Mouse (Mus musculus): ENCODE data around the gene Fam72a. TPM values are rescaled to one million over a fixed set of nuclear protein-coding genes. Genes with fewer than 3 reads are reported as not detected.

Fam72a gene
- 3.1 and 3.8 TPM in 2 replicates for polyA plus RNA-seq (2016; fragmentation: Nextera tagmentation; extraction: Ambion mirVana)

DNA sequence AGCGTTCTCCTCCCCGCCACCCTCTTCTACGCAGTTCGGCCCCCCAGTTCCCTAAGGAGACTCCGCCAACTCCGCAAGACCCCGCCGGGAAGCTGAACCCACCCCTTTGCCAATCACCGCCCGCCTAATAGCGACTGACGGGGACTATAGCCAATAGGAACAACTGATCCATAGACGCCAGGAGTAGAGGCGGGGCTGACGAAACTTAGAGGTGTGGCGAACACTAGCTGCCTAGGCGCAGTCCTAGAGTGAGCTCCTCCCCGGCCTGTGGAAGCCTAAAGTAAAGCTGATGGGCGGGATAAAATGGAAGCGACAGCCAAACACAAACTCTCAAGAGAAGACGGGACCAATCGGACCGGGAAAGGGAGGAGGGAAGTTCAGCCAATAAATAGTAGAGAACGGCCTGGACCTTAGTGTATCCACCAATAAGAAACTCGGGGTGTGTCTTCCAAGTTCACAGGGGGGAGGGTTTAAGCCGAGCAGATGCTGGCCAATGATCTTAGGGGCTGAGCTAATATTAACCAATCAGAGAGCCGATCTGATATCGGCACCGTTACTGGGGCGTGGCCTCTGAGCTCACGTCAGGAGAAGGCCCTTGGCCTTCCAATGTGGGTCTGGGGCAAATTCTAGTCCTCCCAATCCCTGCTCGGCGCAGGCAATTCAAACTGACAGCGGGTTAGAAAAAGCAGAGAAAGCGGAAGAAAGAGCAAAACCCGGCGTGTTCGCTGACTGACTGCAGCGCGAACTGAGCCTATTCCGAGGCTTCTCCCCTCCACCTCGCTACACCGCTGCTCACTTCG is at the start of gene Fam72a, which contains the start of gene Srgap2:
TSS of gene Fam72a (plus strand) at position 623 of the 800 bp plus-strand sequence.
TSS of gene Srgap2 (minus strand) at position 72 of the 800 bp plus-strand sequence.
- H3K9me3 ChIP-seq = no peaks in the 10 kb centered on the region
- peaks cover 47% of the 10 kb centered on the region for H3K4me1 ChIP-seq (replicated peaks)
- peak within 1 kb of the TSS; percentile 82 for H3K4me3 ChIP-seq (replicated peaks)
- under 1% methylated on average over 44 of the region's 44 CpGs for WGBS
- ATAC-seq (ENCODE audit: insufficient number of reproducible peaks, insufficient read depth, low FRiP score, low TSS enrichment, low read depth) = peak; percentile 98
- peak within 1 kb of the TSS; percentile 97 for H3K4me2 ChIP-seq
- peak within 1 kb of the TSS; percentile 84 for H3K9ac ChIP-seq (replicated peaks)
- H3K27me3 ChIP-seq = no peaks in the 10 kb centered on the region
- H3K27ac ChIP-seq = peak within 1 kb of the TSS; percentile 96
- no peaks in the 10 kb centered on the region for H3K36me3 ChIP-seq

DNA sequence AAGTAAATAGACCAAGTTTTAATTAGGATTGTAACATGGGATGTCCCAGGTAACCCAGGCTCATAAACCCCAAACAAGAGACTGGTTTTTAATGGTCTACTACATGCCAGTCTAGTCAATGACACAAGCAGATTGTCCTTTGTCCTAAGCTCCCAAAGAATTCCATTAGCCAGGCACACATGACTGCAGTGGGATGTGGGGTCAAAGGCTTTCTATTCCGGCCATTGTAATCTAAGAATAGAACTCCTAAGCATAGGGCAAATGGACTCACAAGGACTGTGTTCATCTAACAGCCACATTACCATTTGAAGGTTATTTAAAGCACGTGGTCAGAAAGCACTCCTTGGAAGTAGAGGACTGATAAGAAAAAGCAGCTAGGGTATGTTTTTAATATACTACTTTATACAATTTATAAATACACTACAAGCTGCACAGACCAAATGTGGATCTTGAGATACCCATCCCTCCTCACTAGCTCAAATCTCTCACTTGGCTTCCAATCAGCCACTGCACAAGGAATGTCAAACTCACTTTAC is 48.9 kb upstream of the Fam72a start:
- Histone ChIP-seq H3K4me2 (no peak overlapping the region), H3K27me3 (no peaks in the 10 kb centered on the region), H3K9me3 (peaks cover 4% of the 10 kb centered on the region; the same call in 1 of the 2 replicates), H3K36me3 (0 out of 2 replicates have a peak, but pooled peaks cover 3% of the 10 kb centered on the region), H3K27ac (no peak overlapping the region), H3K4me1 (replicated peaks) (no peaks in the 10 kb centered on the region), H3K4me3 (replicated peaks) (no peak overlapping the region), H3K9ac (replicated peaks) (no peak overlapping the region)
- WGBS = 83% methylated on average over 2 of the region's 2 CpGs
- no peak for ATAC-seq (ENCODE audit: insufficient number of reproducible peaks, insufficient read depth, low FRiP score, low TSS enrichment, low read depth)

DNA sequence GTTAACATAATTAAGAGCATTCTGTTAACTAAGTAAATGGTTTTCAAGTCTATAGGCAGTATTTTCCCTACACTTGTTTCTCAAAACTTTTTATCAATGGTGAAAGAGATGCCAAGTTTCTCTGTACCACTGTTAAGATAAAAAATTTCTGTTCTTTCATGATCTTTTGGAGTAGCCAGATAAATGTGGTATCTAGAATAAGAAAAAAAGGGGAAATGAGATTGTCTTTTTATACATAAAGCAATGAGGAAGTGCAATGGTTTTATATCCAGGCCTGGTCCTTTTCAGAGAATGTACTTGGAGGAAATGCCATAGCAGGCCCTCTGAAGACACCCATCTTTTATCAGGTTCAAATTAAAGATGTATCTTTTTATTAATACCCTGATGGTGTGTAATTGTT is 46.3 kb upstream of the Fam72a start:
- H3K4me3 ChIP-seq (replicated peaks) = no peak overlapping the region
- peaks cover 4% of the 10 kb centered on the region; the same call in 1 of the 2 replicates for H3K9me3 ChIP-seq
- 0 out of 2 replicates have a peak, but pooled peaks cover 3% of the 10 kb centered on the region for H3K36me3 ChIP-seq
- H3K27me3 ChIP-seq = no peaks in the 10 kb centered on the region
- H3K27ac ChIP-seq = no peak overlapping the region
- no peak for ATAC-seq (ENCODE audit: insufficient number of reproducible peaks, insufficient read depth, low FRiP score, low TSS enrichment, low read depth)
- no peaks in the 10 kb centered on the region for H3K4me1 ChIP-seq (replicated peaks)
- H3K4me2 ChIP-seq = no peak overlapping the region
- no peak overlapping the region for H3K9ac ChIP-seq (replicated peaks)

DNA sequence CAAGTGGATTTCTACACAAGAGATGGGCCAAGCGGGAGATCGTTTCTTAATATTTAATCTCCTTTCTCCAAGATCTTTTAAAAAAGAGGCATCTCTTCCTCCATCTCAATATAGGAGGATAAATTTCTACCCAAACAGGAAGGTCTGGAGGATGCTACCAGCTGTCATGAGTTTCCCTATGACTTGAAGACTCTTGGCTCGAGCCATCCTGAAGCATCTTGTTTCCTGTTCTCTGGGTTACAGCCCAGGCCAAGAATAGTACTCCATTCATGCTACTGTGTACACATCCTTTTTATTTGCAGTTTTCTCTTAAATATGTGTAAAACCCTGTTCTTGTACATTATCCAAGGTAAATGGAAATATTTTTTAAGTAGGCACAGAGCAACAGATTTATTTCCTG is 45.5 kb upstream of the Fam72a start:
- WGBS = 94% methylated on average over 3 of the region's 3 CpGs

DNA sequence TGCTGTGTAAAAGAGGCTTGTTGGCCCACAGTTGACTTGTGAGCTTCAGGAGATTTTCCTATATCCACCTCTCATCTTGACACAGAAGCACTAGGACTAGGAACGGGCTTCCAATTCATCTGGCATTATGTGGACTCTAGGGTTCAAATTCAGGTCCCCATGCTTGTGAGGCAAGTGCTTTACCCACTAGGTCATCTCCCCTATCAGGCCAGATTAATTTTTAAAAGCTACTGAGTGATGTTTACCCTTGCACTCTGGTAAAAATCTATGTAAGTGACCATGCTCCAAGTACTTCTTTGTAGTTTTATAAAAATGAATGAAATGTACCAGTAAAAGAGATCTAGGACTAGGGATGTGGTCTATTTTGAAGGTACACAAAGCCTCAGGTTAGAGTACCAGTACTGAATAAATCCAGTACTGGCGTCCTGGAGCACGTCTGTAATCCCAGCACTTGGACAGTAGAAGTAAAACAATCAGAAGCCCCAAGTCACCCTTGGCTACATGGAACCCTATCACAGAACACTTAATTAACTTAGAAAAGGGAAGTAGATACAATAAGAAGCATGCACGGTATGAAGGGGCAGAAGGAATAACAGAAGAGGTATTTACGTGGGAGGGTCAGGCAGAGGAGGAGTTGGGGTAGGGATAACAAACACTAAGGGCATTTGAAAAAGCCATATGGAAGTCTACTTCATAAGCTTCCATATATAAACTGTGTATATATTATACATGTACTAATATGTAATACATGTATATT is 41.4 kb upstream of the Fam72a start:
- H3K27me3 ChIP-seq = no peaks in the 10 kb centered on the region
- 0 out of 2 replicates have a peak, but pooled peaks cover 2% of the 10 kb centered on the region for H3K4me1 ChIP-seq (replicated peaks)
- H3K9me3 ChIP-seq = no peaks in the 10 kb centered on the region
- no peaks in the 10 kb centered on the region for H3K36me3 ChIP-seq
- no peak for ATAC-seq (ENCODE audit: insufficient number of reproducible peaks, insufficient read depth, low FRiP score, low TSS enrichment, low read depth)
- H3K4me2 ChIP-seq = no peak overlapping the region
- 80% methylated on average over 5 of the region's 5 CpGs for WGBS
- no peak overlapping the region for H3K4me3 ChIP-seq (replicated peaks)
- H3K9ac ChIP-seq (replicated peaks) = no peak overlapping the region
- H3K27ac ChIP-seq = no peak overlapping the region

More for the DNA sequence above, 45.5 kb upstream of the Fam72a start:
- H3K9me3 ChIP-seq = peaks cover 4% of the 10 kb centered on the region; the same call in 1 of the 2 replicates
- no peak overlapping the region for H3K4me3 ChIP-seq (replicated peaks)
- H3K36me3 ChIP-seq = 0 out of 2 replicates have a peak, but pooled peaks cover 3% of the 10 kb centered on the region
- H3K27me3 ChIP-seq = no peaks in the 10 kb centered on the region
- H3K27ac ChIP-seq = no peak overlapping the region
- no peak for ATAC-seq (ENCODE audit: insufficient number of reproducible peaks, insufficient read depth, low FRiP score, low TSS enrichment, low read depth)
- H3K4me1 ChIP-seq (replicated peaks) = no peaks in the 10 kb centered on the region
- H3K4me2 ChIP-seq = no peak overlapping the region
- no peak overlapping the region for H3K9ac ChIP-seq (replicated peaks)

DNA sequence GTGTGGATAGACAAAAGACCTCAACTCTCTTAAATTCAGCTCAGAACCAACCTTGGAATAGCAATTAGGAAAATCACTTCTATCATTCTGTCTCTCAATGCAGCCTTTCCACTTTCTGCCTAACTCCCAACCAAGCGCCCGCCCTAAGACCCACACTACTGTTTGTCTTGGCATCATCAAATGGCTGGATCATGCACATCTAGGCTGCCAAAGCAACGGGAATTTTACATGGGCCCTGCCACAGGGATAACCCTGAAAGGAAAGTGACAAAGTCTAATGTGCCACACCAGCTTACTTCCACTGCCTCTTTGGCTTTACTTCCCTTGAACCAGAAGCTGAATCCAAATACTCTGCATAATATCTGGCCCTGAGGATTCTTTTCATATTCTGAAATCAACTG is 38.4 kb upstream of the Fam72a start:
- no peak overlapping the region for H3K4me2 ChIP-seq

DNA sequence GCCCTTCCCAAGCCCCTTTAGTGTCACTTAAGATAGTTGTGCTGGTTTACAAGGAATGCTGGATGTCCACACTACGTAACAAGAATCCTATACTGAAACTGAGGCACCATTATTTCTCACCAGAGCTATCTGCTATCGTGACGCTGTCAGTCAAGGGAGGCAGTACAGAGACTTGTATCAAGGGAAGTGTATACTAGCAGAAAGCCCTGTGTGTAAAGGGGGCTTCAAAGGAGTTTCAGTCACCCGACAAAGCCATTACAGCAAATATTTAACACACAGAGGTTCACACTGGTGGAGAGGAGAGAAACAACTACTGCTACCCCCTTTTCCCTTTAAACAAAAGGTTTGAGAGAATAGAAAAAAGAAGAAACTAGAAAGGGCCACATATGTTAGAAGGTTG is 36.1 kb upstream of the Fam72a start:
- peaks cover 6% of the 10 kb centered on the region; the same call in 1 of the 2 replicates for H3K4me1 ChIP-seq (replicated peaks)
- no peak overlapping the region for H3K4me2 ChIP-seq
- no peak overlapping the region for H3K4me3 ChIP-seq (replicated peaks)
- H3K9ac ChIP-seq (replicated peaks) = no peak overlapping the region
- H3K36me3 ChIP-seq = no peaks in the 10 kb centered on the region
- H3K9me3 ChIP-seq = no peaks in the 10 kb centered on the region
- no peaks in the 10 kb centered on the region for H3K27me3 ChIP-seq
- no peak for ATAC-seq (ENCODE audit: insufficient number of reproducible peaks, insufficient read depth, low FRiP score, low TSS enrichment, low read depth)
- WGBS = 53% methylated on average over 4 of the region's 4 CpGs
- no peak overlapping the region for H3K27ac ChIP-seq

More for the DNA sequence above, 38.4 kb upstream of the Fam72a start:
- H3K27ac ChIP-seq = no peak overlapping the region
- no peak overlapping the region for H3K4me3 ChIP-seq (replicated peaks)
- H3K36me3 ChIP-seq = no peaks in the 10 kb centered on the region
- no peak overlapping the region for H3K9ac ChIP-seq (replicated peaks)
- 93% methylated on average over 3 of the region's 3 CpGs for WGBS
- 0 out of 2 replicates have a peak, but pooled peaks cover 6% of the 10 kb centered on the region for H3K4me1 ChIP-seq (replicated peaks)
- ATAC-seq (ENCODE audit: insufficient number of reproducible peaks, insufficient read depth, low FRiP score, low TSS enrichment, low read depth) = no peak
- H3K9me3 ChIP-seq = no peaks in the 10 kb centered on the region
- no peaks in the 10 kb centered on the region for H3K27me3 ChIP-seq

DNA sequence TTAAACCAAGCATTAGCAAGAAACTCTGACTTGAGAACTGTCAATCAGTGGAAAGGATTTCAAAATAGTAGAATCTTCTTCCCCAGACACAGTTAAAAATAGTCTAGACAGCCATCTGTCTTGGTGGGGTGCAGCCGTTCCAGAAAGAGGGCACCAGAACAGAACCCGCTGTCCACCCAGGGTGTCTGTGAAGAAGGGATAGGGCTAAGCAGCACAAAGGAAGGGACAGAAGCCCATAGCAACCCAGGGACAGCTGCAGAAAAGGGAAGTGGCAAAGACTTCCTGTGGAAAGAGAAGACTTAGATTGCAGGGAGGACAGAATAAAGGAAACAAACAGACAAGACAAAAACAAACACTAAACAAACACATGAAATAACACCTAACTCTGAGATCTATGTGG is 35.3 kb upstream of the Fam72a start:
- H3K36me3 ChIP-seq = no peaks in the 10 kb centered on the region
- no peak overlapping the region for H3K4me3 ChIP-seq (replicated peaks)
- no peak overlapping the region for H3K4me2 ChIP-seq
- H3K9ac ChIP-seq (replicated peaks) = no peak overlapping the region
- no peaks in the 10 kb centered on the region for H3K9me3 ChIP-seq
- WGBS = 75% methylated on average over 2 of the region's 2 CpGs
- peaks cover 6% of the 10 kb centered on the region; the same call in 1 of the 2 replicates for H3K4me1 ChIP-seq (replicated peaks)
- H3K27me3 ChIP-seq = no peaks in the 10 kb centered on the region
- H3K27ac ChIP-seq = no peak overlapping the region
- no peak for ATAC-seq (ENCODE audit: insufficient number of reproducible peaks, insufficient read depth, low FRiP score, low TSS enrichment, low read depth)

DNA sequence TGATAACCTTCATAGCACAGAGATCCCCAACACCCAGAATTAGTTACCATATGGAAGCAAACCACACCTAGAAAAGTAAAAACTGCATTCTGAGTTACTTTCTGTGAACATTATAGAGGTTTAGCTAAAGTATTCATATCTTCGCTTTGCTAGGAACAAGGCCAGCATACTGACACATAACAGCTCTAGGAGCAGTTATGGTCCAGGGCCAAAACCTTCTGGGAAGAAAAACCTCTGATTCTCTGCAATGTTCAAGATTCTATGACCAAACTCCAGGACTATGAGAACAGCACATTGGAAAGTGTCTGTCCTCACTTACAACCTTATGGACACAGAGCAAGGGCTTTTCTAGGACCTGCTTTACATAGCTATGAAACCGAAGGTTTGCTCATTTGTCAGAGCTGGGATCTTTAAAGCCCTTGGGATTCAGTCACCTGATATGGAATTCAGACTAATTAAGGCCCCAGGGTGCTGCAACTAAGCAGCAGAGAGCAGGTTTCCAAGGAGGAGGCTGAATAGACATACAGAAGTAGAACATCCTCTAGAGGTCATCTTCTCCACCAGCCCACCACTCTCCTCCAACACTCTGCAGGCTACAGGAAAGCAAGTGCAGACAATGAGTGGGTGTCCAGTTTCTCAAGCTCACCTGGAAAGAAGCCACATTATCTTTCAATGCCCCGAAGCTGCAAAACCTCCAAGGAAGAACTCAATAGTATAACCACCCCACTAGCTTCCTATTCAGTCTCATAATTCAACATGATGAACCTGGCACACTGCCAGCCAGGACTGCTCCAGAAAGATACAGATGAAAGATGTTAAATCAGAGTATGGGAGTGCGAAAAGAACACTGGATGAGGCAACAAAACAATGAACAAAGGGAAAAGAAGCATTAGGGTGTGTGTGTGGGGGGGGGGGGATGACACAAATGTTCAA is 33.5 kb upstream of the Fam72a start:
- H3K9ac ChIP-seq (replicated peaks) = no peak overlapping the region
- no peak overlapping the region for H3K4me3 ChIP-seq (replicated peaks)
- no peak overlapping the region for H3K27ac ChIP-seq
- H3K36me3 ChIP-seq = no peaks in the 10 kb centered on the region
- H3K27me3 ChIP-seq = no peaks in the 10 kb centered on the region
- H3K4me2 ChIP-seq = no peak overlapping the region
- no peaks in the 10 kb centered on the region for H3K9me3 ChIP-seq
- no peak for ATAC-seq (ENCODE audit: insufficient number of reproducible peaks, insufficient read depth, low FRiP score, low TSS enrichment, low read depth)
- WGBS = 88% methylated on average over 4 of the region's 4 CpGs
- peaks cover 6% of the 10 kb centered on the region; the same call in 1 of the 2 replicates for H3K4me1 ChIP-seq (replicated peaks)

DNA sequence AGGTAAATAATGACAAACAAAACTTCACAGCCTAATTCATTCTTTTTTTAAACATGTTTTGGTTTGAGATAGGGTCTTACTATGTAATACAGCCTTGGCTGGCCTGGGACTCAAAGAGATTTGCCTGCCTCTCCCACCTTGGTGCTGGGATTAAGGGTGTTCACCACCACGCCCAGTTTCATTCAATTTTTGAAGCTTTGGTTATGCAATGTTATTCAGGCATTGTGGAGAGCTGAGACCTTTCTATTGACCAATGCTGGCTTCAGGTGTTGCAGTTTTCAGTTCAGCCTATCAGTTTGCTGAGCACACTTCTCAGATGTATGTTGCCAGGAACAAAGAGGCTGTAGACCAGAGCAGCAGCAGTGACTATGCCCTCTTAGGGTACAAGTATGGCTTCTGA is 29.5 kb upstream of the Fam72a start:
- Histone ChIP-seq H3K9me3 (no peaks in the 10 kb centered on the region), H3K36me3 (no peaks in the 10 kb centered on the region), H3K4me3 (replicated peaks) (no peak overlapping the region), H3K4me2 (no peak overlapping the region), H3K4me1 (replicated peaks) (no peaks in the 10 kb centered on the region; the same call in 1 of the 2 replicates), H3K27me3 (no peaks in the 10 kb centered on the region), H3K9ac (replicated peaks) (no peak overlapping the region), H3K27ac (no peak overlapping the region)
- 84% methylated on average over 1 of the region's 1 CpGs for WGBS
- ATAC-seq (ENCODE audit: insufficient number of reproducible peaks, insufficient read depth, low FRiP score, low TSS enrichment, low read depth) = no peak
